Mouse (Mus musculus) liver, adult 2 months (tissue): ENCODE results near the gene Entpd3. TPM values are rescaled to one million over a fixed set of nuclear protein-coding genes. Genes with fewer than 3 reads are reported as not detected.

Source experiments
- DNase-seq: peaks from one replicate; pipeline ENCODE4 v3.0.0-alpha.2; 2011; ENCODE audit warnings: low read depth, low spot score; ENCODE audit errors: extremely low read depth
- H3K27ac ChIP-seq: fragments of 200-500 bp; replicated peaks from 2 replicates; pipeline ENCODE4 v1.5.1; 2012; ENCODE audit warnings: low read depth, mild to moderate bottlenecking, control low read depth, inconsistent platforms, low read length; ENCODE audit not compliant: insufficient read depth
- H3K27me3 ChIP-seq: fragments of 200-500 bp; 2 replicates; pipeline ENCODE4 v1.6.1; 2012; ENCODE audit warnings: mild to moderate bottlenecking, moderate library complexity, low read length, inconsistent platforms; ENCODE audit not compliant: control insufficient read depth, insufficient read depth
- H3K36me3 ChIP-seq: fragments of 200-500 bp; 2 replicates; pipeline ENCODE4 v1.6.1; 2012; ENCODE audit warnings: low read length, inconsistent platforms; ENCODE audit not compliant: control insufficient read depth, insufficient read depth
- H3K4me1 ChIP-seq: fragments of 200-500 bp; 2 replicates; pipeline ENCODE4 v1.6.1; 2011; ENCODE audit warnings: low read length; ENCODE audit not compliant: control insufficient read depth, insufficient read depth
- H3K4me3 ChIP-seq: fragments of 200-500 bp; 2 replicates; pipeline ENCODE4 v1.5.1; 2011; ENCODE audit warnings: low read depth, mild to moderate bottlenecking, control low read depth, low read length, moderate library complexity; ENCODE audit not compliant: insufficient read depth
- H3K79me2 ChIP-seq: fragments of 200-500 bp; 2 replicates; pipeline ENCODE4 v1.6.1; 2012; ENCODE audit warnings: inconsistent platforms, mild to moderate bottlenecking, low read length, moderate library complexity; ENCODE audit not compliant: control insufficient read depth, insufficient read depth
- H3K9ac ChIP-seq: fragments of 200-500 bp; 2 replicates; pipeline ENCODE4 v1.6.1; 2012; ENCODE audit warnings: low read depth, mild to moderate bottlenecking, control low read depth, inconsistent platforms, low read length
- CTCF ChIP-seq: fragments of 200-500 bp; IDR thresholded peaks from 2 replicates; pipeline ENCODE4 v1.5.1; 2011; ENCODE audit warnings: low read depth, low read length, control low read depth
- POLR2A ChIP-seq: fragments of 200-500 bp; IDR thresholded peaks from 2 replicates; pipeline ENCODE4 v1.6.1; 2011; ENCODE audit warnings: low read length, control low read depth; ENCODE audit not compliant: insufficient read depth; ENCODE audit errors: extremely low read depth
- WGBS: fragments of 180-500 bp; shearing (Covaris S2); methylation state at CpG from one replicate; pipeline ENCODE4 v1.1.7; 2018; 5-methylcytosine and 5-hydroxymethylcytosine counted together
- polyA plus RNA-seq: library from polyadenylated mRNA; depleted of rRNA; stranded (reverse); fragments of >200 nt; gene quantifications from 2 replicates; pipeline ENCODE4 v1.2.3, GENCODE M21; 2012
- total RNA-seq: library from RNA; depleted of rRNA; stranded (reverse); fragments of >200 nt; gene quantifications from 2 replicates; pipeline ENCODE4 v1.2.3, GENCODE M21; 2014

Gene Entpd3
- total and polyA plus RNA-seq, 2 experiments, result not detected

GRCm38 (mm10) chr9:120516720-120517119 lies 22.9 kb upstream of the Entpd3 start:
- H3K27me3 ChIP-seq, result no peaks in the 10 kb centered on the region
- no peak overlapping the region for H3K27ac ChIP-seq
- no peaks in the 10 kb centered on the region for H3K36me3 ChIP-seq
- TF ChIP-seq CTCF, result no peak
- TF ChIP-seq POLR2A, result no peak
- no peaks in the 10 kb centered on the region for H3K79me2 ChIP-seq
- no peak overlapping the region for H3K4me3 ChIP-seq
- 69% methylated on average over 8 of the region's 8 CpGs for WGBS
- no peak overlapping the region for H3K9ac ChIP-seq
- H3K4me1 ChIP-seq, result no peaks in the 10 kb centered on the region
- DNase-seq, result no peak

- DNase-seq, result no peak
- Histone ChIP-seq H3K9ac (no peak overlapping the region), H3K79me2 (no peaks in the 10 kb centered on the region), H3K27me3 (no peaks in the 10 kb centered on the region), H3K36me3 (no peaks in the 10 kb centered on the region), H3K4me3 (no peak overlapping the region), H3K4me1 (no peaks in the 10 kb centered on the region), H3K27ac (no peak overlapping the region)
- WGBS, result 78% methylated on average over 3 of the region's 3 CpGs
- no peak for TF ChIP-seq CTCF
- TF ChIP-seq POLR2A, result no peak
These were observed 20.7 kb upstream of the Entpd3 start for GRCm38 (mm10) chr9:120518946-120519345.

GRCm38 (mm10) chr9:120519469-120520125 lies 20.0 kb upstream of the Entpd3 start:
- H3K79me2 ChIP-seq, result no peaks in the 10 kb centered on the region
- 54% methylated on average over 19 of the region's 19 CpGs for WGBS
- no peak overlapping the region for H3K27ac ChIP-seq
- H3K36me3 ChIP-seq, result no peaks in the 10 kb centered on the region
- H3K9ac ChIP-seq, result no peak overlapping the region
- TF ChIP-seq CTCF (no peak), POLR2A (no peak)
- H3K4me3 ChIP-seq, result no peak overlapping the region
- no peaks in the 10 kb centered on the region for H3K27me3 ChIP-seq
- DNase-seq, result no peak
- no peaks in the 10 kb centered on the region for H3K4me1 ChIP-seq

- TF ChIP-seq POLR2A (no peak), CTCF (no peak)
- DNase-seq, result no peak
- Histone ChIP-seq H3K36me3 (no peaks in the 10 kb centered on the region), H3K4me3 (no peak overlapping the region), H3K4me1 (no peaks in the 10 kb centered on the region), H3K27me3 (no peaks in the 10 kb centered on the region), H3K79me2 (no peaks in the 10 kb centered on the region), H3K27ac (no peak overlapping the region), H3K9ac (no peak overlapping the region)
- WGBS, result 39% methylated on average over 1 of the region's 1 CpGs
These were observed 18.5 kb upstream of the Entpd3 start for GRCm38 (mm10) chr9:120521161-120521560.

- no peak overlapping the region for H3K9ac ChIP-seq
- no peaks in the 10 kb centered on the region for H3K27me3 ChIP-seq
- DNase-seq, result no peak
- no peaks in the 10 kb centered on the region for H3K36me3 ChIP-seq
- H3K79me2 ChIP-seq, result no peaks in the 10 kb centered on the region
- WGBS, result 83% methylated on average over 4 of the region's 4 CpGs
- H3K4me3 ChIP-seq, result no peak overlapping the region
- no peak overlapping the region for H3K27ac ChIP-seq
- H3K4me1 ChIP-seq, result no peaks in the 10 kb centered on the region; the same call in 1 of the 2 replicates
- no peak for TF ChIP-seq CTCF
- TF ChIP-seq POLR2A, result no peak
These were observed 12.3 kb upstream of the Entpd3 start for GRCm38 (mm10) chr9:120527270-120527669.

GRCm38 (mm10) chr9:120527919-120528318 lies 11.7 kb upstream of the Entpd3 start:
- H3K4me1 ChIP-seq, result no peaks in the 10 kb centered on the region; the same call in 1 of the 2 replicates
- WGBS, result 88% methylated on average over 8 of the region's 8 CpGs
- H3K36me3 ChIP-seq, result no peaks in the 10 kb centered on the region
- TF ChIP-seq CTCF, result no peak
- TF ChIP-seq POLR2A, result no peak
- H3K27me3 ChIP-seq, result no peaks in the 10 kb centered on the region
- no peaks in the 10 kb centered on the region for H3K79me2 ChIP-seq
- DNase-seq, result no peak
- H3K27ac ChIP-seq, result no peak overlapping the region
- no peak overlapping the region for H3K9ac ChIP-seq
- H3K4me3 ChIP-seq, result no peak overlapping the region
